Mouse (Mus musculus) effector memory CD4-positive, alpha-beta T cell, adult 5 months (primary cell): ENCODE results near the gene Pbx1. TPM values are rescaled to one million over a fixed set of nuclear protein-coding genes. Genes with fewer than 3 reads are reported as not detected.

Experiments used
- polyA plus RNA-seq: library from polyadenylated mRNA; unstranded; fragments of 100-300 nt; shearing (Covaris generic); gene quantifications from one replicate; pipeline ENCODE4 v1.2.1, GENCODE M21; 2017

Gene Pbx1
- polyA plus RNA-seq = 0.15 TPM

GRCm38 (mm10) chr1:168432232-168432280 is at the start of gene Pbx1:
Gene Pbx1, minus strand, starts transcription at chr1:168432270.

